28 mouse cellular contexts compared by ENCODE assay signal in genomic region chr5:65921477-65922138, GRCm38 (mm10). TPM values are rescaled to one million over a fixed set of nuclear protein-coding genes. Genes with fewer than 3 reads are reported as not detected.
DNase-seq lines count a peak whose midpoint lies in the region; ATAC-seq and TF ChIP-seq lines count a peak whose summit lies in the region.
"Had no signal": no experiment of that assay in that cellular context is flagged by ENCODE, and none has a peak within 500 bp of the region (broad histone marks: within the 10 kb centered on the region; RNA-seq: fewer than 3 reads in every experiment).

No protein-coding gene starts in this region.

- WGBS in midbrain, postnatal 0 days: 76% methylated on average over 9 of the region's 9 CpGs
- WGBS in midbrain, embryonic 10.5 days: 87% methylated on average over 9 of the region's 9 CpGs

- H3K4me1 ChIP-seq in midbrain, postnatal 0 days (ENCODE audit: insufficient read depth, low read length): peaks cover 10% of the 10 kb centered on the region
- peaks cover 16% of the 10 kb centered on the region for H3K4me1 ChIP-seq in midbrain, embryonic 10.5 days
- H3K4me1 ChIP-seq: heart, embryonic 15.5 days had no signal

- intact Hi-C loops in left cerebral cortex, postnatal 4 days (cut with DNase I): no loop called here

- H3K36me3 ChIP-seq in midbrain, postnatal 0 days (ENCODE audit: insufficient read depth, low read length): no peaks in the 10 kb centered on the region
- H3K36me3 ChIP-seq in midbrain, embryonic 10.5 days: no peaks in the 10 kb centered on the region
- H3K36me3 ChIP-seq: embryonic facial prominence, embryonic 13.5 days; heart, embryonic 15.5 days; hindbrain, embryonic 13.5 days had no signal

- H3K4me3 ChIP-seq in midbrain, postnatal 0 days (ENCODE audit: low read depth, low read length): no peak overlapping the region
- H3K4me3 ChIP-seq in midbrain, embryonic 10.5 days: no peak overlapping the region
- H3K4me3 ChIP-seq: embryonic facial prominence, embryonic 13.5 days; erythroblast, embryonic 14.5 days; heart, embryonic 15.5 days; hindbrain, embryonic 13.5 days; left cerebral cortex, adult 2 months had no signal

- no peaks in the 10 kb centered on the region for H3K9me3 ChIP-seq in midbrain, postnatal 0 days (ENCODE audit: low read length)
- no peaks in the 10 kb centered on the region for H3K9me3 ChIP-seq in midbrain, embryonic 10.5 days (replicated peaks)
- H3K9me3 ChIP-seq: embryonic facial prominence, embryonic 13.5 days; heart, embryonic 15.5 days; hindbrain, embryonic 13.5 days had no signal

- no peak for DNase-seq in midbrain, postnatal 0 days (ENCODE audit: low spot score)
- no peak for DNase-seq in midbrain, embryonic 10.5 days (ENCODE audit: low spot score)
- no peak for DNase-seq in left cerebral cortex, postnatal 4 days
- DNase-seq in spleen, postnatal 4 days (ENCODE audit: low spot score in 2 of 2): no peak
- DNase-seq: adrenal gland, adult 2 months; cerebellum, adult 18-20 months; cerebellum, postnatal 25 days; embryo, embryonic 11 days; gastrocnemius, postnatal 25 days; heart, postnatal 36 days; kidney, adult 2 months; liver; thymus, postnatal 4 days had no signal

- H3K27ac ChIP-seq in midbrain, postnatal 0 days (ENCODE audit: low read depth, low read length): peak overlapping the region; percentile 51; the same call in 1 of the 2 replicates
- H3K27ac ChIP-seq in midbrain, embryonic 10.5 days (replicated peaks): no peak overlapping the region
- H3K27ac ChIP-seq: embryonic facial prominence, embryonic 13.5 days; heart, embryonic 15.5 days; hindbrain, embryonic 13.5 days; kidney, postnatal 0 days; left cerebral cortex, adult 2 months had no signal

- H3K4me2 ChIP-seq in midbrain, postnatal 0 days (ENCODE audit: low read depth, low read length, poor library complexity, severe bottlenecking): no peak overlapping the region
- H3K4me2 ChIP-seq: embryonic facial prominence, embryonic 13.5 days; heart, embryonic 15.5 days; hindbrain, embryonic 13.5 days had no signal

- no peak for TF ChIP-seq CTCF in midbrain, postnatal 0 days (IDR thresholded peaks at IDR 0.05)

- H3K9ac ChIP-seq in midbrain, postnatal 0 days (replicated peaks; ENCODE audit: low read length, poor library complexity, severe bottlenecking): no peak overlapping the region
- H3K9ac ChIP-seq: embryonic facial prominence, embryonic 13.5 days; heart, embryonic 15.5 days; hindbrain, embryonic 13.5 days had no signal

- ATAC-seq in midbrain, postnatal 0 days (ENCODE audit: low FRiP score): no peak
- peak; percentile 69 for ATAC-seq in CD4-positive, CD25-positive, alpha-beta regulatory T cell, adult 4 months
- peak; percentile 66 for ATAC-seq in activated CD4-positive, CD25-positive, alpha-beta regulatory T cell, adult 4 months
- peak; percentile 15; the same call in 1 of the 2 replicates for ATAC-seq in megakaryocyte-erythroid progenitor cell, adult 5-6 weeks (replicated peaks; ENCODE audit: low FRiP score, low TSS enrichment, poor library complexity, severe bottlenecking)

- H3K27me3 ChIP-seq in midbrain, postnatal 0 days (ENCODE audit: insufficient read depth, low read length): no peaks in the 10 kb centered on the region
- H3K27me3 ChIP-seq in midbrain, embryonic 10.5 days (ENCODE audit: low read depth, poor library complexity, severe bottlenecking): no peaks in the 10 kb centered on the region
- H3K27me3 ChIP-seq: embryonic facial prominence, embryonic 13.5 days; heart, embryonic 15.5 days; hindbrain, embryonic 13.5 days had no signal

RNA-seq across cellular contexts. Expression of gene Chrna9, which starts 13.1 kb away (rescaled TPM):
- total RNA-seq in midbrain, postnatal 0 days (2014; rRNA removed): not detected in 2 replicates
- polyA plus RNA-seq in midbrain, postnatal 0 days (2015; fragmentation: Nextera tagmentation; extraction: Ambion mirVana): not detected in 2 replicates
- 0.10 TPM in 1 of 2 replicates, not detected in the other for polyA plus RNA-seq in midbrain, embryonic 10.5 days (2016; fragmentation: Nextera tagmentation; extraction: Ambion mirVana)
- 1 to 10 TPM; 2.0 to 2.1 TPM for polyA plus RNA-seq in CD4-positive, CD25-positive, alpha-beta regulatory T cell, adult 4 months (2017; shearing (Covaris generic))
- 1 to 10 TPM in 1 of 2 experiments, not detected in 1; 1.5 TPM for polyA plus RNA-seq in activated CD4-positive, CD25-positive, alpha-beta regulatory T cell, adult 4 months (2017; shearing (Covaris generic))
- not detected in 2 replicates for total RNA-seq in megakaryocyte-erythroid progenitor cell, adult 5-6 weeks (2014; fragmentation: Nextera tagmentation)
- total RNA-seq in megakaryocyte-erythroid progenitor cell, adult 5-6 weeks (2017): 0.65 TPM in 1 of 2 replicates, not detected in the other
- not detected for total RNA-seq in left cerebral cortex, postnatal 4 days (2021)
- total RNA-seq: adrenal gland, adult 2 months; heart, postnatal 36 days; layer of hippocampus, postnatal 10 days; left cerebral cortex, adult 2 months; left cerebral cortex, postnatal 36 days; neutrophil, adult 5-6 weeks had no signal
- polyA plus RNA-seq: adrenal gland, adult 2 months; C2C12; embryonic facial prominence, embryonic 13.5 days; erythroblast, embryonic 14.5 days; hindbrain, embryonic 13.5 days; intestine, embryonic 14.5 days; kidney, adult 2 months; small intestine, adult 2 months had no signal
